16 mouse cellular contexts compared by ENCODE assay signal in the genomic region with DNA sequence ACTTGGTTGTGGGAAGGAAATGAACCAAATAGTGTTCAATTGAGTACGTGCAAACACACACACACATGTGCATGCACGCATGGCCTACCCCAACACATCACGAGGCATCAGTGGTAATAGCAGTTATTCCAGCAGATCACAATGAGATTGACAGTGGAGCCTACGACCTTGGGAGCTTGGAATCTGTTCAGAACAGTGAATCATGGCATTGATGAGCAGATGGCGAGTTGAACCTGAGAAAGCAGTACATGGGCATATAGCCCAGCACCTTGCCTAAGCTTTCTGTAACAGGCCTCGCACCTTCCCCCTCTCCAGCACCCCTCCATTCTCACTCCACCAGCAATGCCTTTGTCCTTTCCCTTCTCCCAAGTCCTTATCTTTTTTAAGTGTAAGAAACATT.
"Had no signal": no experiment of that assay in that cellular context is flagged by ENCODE, and none has a peak within 500 bp of the region (broad histone marks: within the 10 kb centered on the region; RNA-seq: fewer than 3 reads in every experiment).

No protein-coding gene starts in this region.

- H3K27me3 ChIP-seq: limb, embryonic 13.5 days; neural tube, embryonic 15.5 days had no signal

- H3K4me1 ChIP-seq: midbrain, embryonic 10.5 days; neural tube, embryonic 15.5 days had no signal

- H3K36me3 ChIP-seq: limb, embryonic 13.5 days; neural tube, embryonic 15.5 days had no signal

- H3K27ac ChIP-seq: kidney, postnatal 0 days; limb, embryonic 13.5 days; liver, embryonic 14.5 days; midbrain, embryonic 10.5 days; neural tube, embryonic 15.5 days had no signal

- DNase-seq: kidney, adult 9 months; kidney, postnatal 36 days; left cerebral cortex, postnatal 4 days; lung, adult 18-20 months; lung, postnatal 4 days; midbrain, embryonic 14.5 days; right cerebral cortex, adult 18-20 months; right cerebral cortex, postnatal 25 days; thymus, adult 2 months; thymus, postnatal 25 days had no signal

- H3K4me3 ChIP-seq: limb, embryonic 13.5 days; midbrain, embryonic 10.5 days; myocyte; neural tube, embryonic 15.5 days had no signal
